Mouse (Mus musculus) embryonic facial prominence, embryonic 11.5 days (tissue): Measurements from ENCODE around the gene Olfr721-ps1. TPM values are rescaled to one million over a fixed set of nuclear protein-coding genes. Genes with fewer than 3 reads are reported as not detected.

Experiments
- ATAC-seq: fragments of 200-750 bp; cut with Nextera tagmentation; replicated peaks from 2 replicates; pipeline ENCODE4 v1.8.0; 2017; ENCODE audit warnings: low read depth; ENCODE audit not compliant: insufficient number of reproducible peaks, low FRiP score, low TSS enrichment
- DNase-seq: peaks from one replicate; pipeline ENCODE4 v3.0.0-alpha.2; 2015; ENCODE audit warnings: low spot score
- H3K27ac ChIP-seq: fragments of 300-500 bp; sonication (generic); replicated peaks from 2 replicates; pipeline ENCODE4 v1.5.1; 2014; ENCODE audit warnings: mild to moderate bottlenecking, low read depth, low read length, control low read depth
- H3K27me3 ChIP-seq: fragments of 300-500 bp; sonication (generic); 2 replicates; pipeline ENCODE4 v1.6.1; 2014; ENCODE audit warnings: mild to moderate bottlenecking, low read length, moderate library complexity, mixed read lengths; ENCODE audit not compliant: control insufficient read depth, insufficient read depth
- H3K36me3 ChIP-seq: fragments of 300-500 bp; sonication (generic); replicated peaks from 2 replicates; pipeline ENCODE4 v1.6.1; 2014; ENCODE audit warnings: low read depth, mild to moderate bottlenecking, low read length, moderate library complexity, mixed read lengths; ENCODE audit not compliant: control insufficient read depth, insufficient read depth
- H3K4me1 ChIP-seq: fragments of 300-500 bp; sonication (generic); 2 replicates; pipeline ENCODE4 v1.6.1; 2014; ENCODE audit warnings: low read length, mixed read lengths; ENCODE audit not compliant: control insufficient read depth, insufficient read depth
- H3K4me2 ChIP-seq: fragments of 300-500 bp; sonication (generic); 2 replicates; pipeline ENCODE4 v1.6.1; 2014; ENCODE audit warnings: low read depth, mild to moderate bottlenecking, control low read depth, low read length, moderate library complexity
- H3K4me3 ChIP-seq: fragments of 300-500 bp; sonication (generic); 2 replicates; pipeline ENCODE4 v1.5.1; 2014; ENCODE audit warnings: low read depth, low read length, control low read depth
- H3K9ac ChIP-seq: fragments of 300-500 bp; sonication (generic); replicated peaks from 2 replicates; pipeline ENCODE4 v1.6.1; 2014; ENCODE audit warnings: mild to moderate bottlenecking, control low read depth, low read length
- H3K9me3 ChIP-seq: fragments of 300-500 bp; sonication (generic); replicated peaks from 2 replicates; pipeline ENCODE4 v1.6.1; 2016; ENCODE audit warnings: mild to moderate bottlenecking, low read length, inconsistent platforms, mixed read lengths; ENCODE audit not compliant: control insufficient read depth
- WGBS: fragments of 180-500 bp; shearing (Covaris S2); extraction: QIAGEN DNeasy Blood & Tissue Kit; methylation state at CpG from one replicate; pipeline ENCODE4 v1.1.7; 2014; 5-methylcytosine and 5-hydroxymethylcytosine counted together
- polyA plus RNA-seq: library from polyadenylated mRNA; unstranded; fragments of >200 nt; fragmentation: Nextera tagmentation; extraction: Ambion mirVana; gene quantifications from 2 replicates; pipeline ENCODE4 v1.2.1, GENCODE M21; 2014

The Olfr721-ps1 gene
- polyA plus RNA-seq: not detected in 2 replicates

DNA sequence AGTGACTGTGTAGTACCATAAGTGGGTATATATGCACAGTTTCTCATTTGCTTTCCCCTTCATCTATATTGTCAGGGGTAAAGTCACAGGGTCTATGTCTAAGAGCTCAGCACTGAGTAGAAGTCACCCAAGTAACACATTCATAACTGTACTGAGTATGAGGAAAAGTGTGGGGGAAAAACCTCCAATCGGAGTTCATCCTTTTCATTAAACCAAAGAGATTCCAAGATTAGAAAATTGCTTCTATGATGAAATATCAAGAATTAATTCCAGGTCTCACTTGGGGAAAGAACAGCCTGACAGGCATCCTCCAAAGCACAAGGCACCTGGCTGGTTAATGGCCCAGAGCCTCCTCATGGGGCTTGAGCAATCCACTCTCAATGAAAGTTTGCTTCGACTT is at the start of gene Olfr721-ps1:
Olfr721-ps1 (plus strand) TSS at position 301 of the 400 bp plus-strand sequence.
- H3K36me3 ChIP-seq: no peaks in the 10 kb centered on the region
- H3K9me3 ChIP-seq: no peaks in the 10 kb centered on the region
- WGBS: 82% methylated on average over 2 of the region's 2 CpGs
- no peak for DNase-seq
- no peaks in the 10 kb centered on the region for H3K4me1 ChIP-seq
- ATAC-seq: no peak
- H3K4me3 ChIP-seq: no peak within 1 kb of the TSS
- no peaks in the 10 kb centered on the region for H3K27me3 ChIP-seq
- no peak within 1 kb of the TSS for H3K27ac ChIP-seq
- no peak within 1 kb of the TSS for H3K4me2 ChIP-seq
- no peak within 1 kb of the TSS for H3K9ac ChIP-seq

DNA sequence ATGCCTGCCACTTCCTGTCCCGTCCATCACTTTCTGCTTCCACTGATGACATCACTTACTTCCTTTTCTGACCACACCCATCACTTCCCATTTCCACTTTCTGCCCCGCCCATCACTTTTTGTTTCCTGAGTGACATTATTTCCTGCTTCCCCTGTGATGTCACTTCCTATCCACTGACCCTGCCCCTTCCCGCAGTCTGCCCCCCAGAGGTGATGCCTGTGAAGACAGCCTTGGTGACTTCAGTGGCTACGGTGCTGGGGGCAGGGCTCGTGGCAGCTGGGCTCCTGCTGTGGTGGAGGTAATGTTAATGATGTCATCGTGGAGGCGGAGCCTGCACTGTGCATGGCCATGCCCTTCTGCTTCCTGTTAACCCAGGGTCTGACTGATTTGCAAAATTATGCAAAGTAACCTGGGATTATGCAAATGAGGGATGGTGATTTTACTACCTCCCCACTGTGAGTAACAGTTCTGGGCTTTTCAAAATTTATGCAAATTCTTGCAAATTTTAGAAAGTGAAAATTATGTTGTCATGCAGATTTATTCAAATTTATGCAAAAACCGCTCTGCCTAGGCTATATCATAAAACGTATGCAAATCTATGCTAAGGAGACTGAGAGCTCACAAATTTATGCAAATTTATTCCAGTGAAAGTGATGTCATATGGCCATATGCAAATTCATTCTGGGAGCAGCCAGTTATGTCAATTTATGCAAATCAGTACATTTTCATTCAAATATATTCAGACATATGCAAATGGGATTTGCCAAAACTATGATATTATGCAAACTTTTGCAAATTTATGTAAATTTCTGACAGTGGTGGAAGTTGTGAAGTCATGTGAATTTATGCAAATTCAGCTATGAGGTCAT is 49.1 kb upstream of the Olfr721-ps1 start:
- WGBS: 97% methylated on average over 9 of the region's 9 CpGs
- DNase-seq (no peak), ATAC-seq (no peak)
- Histone ChIP-seq H3K9me3 (peaks cover 14% of the 10 kb centered on the region), H3K9ac (no peak overlapping the region), H3K4me3 (no peak overlapping the region), H3K36me3 (no peaks in the 10 kb centered on the region), H3K27ac (no peak overlapping the region), H3K4me2 (no peak overlapping the region), H3K4me1 (no peaks in the 10 kb centered on the region), H3K27me3 (no peaks in the 10 kb centered on the region)

DNA sequence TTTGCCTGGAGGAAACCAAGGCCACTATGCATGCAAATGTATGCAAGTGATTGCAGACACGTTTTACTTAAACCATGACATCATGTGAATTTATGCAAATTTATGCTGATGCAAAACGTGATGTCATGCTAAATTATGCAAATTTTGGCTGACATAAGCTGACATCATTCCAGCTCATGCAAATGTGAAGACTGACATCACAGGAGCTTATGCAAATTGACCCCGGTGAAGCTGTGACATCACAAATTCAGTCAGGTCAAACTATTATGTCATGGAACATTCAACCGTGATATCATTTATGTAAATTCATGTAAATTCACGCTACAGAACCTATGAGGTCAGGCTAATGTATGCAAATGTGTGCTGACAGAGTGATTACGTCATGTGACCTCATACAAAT is 48.5 kb upstream of the Olfr721-ps1 start:
- Histone ChIP-seq H3K4me3 (no peak overlapping the region), H3K27ac (no peak overlapping the region), H3K9me3 (peaks cover 11% of the 10 kb centered on the region), H3K4me1 (no peaks in the 10 kb centered on the region), H3K4me2 (no peak overlapping the region), H3K36me3 (no peaks in the 10 kb centered on the region), H3K27me3 (no peaks in the 10 kb centered on the region), H3K9ac (no peak overlapping the region)
- DNase-seq: peak; percentile 50
- ATAC-seq: no peak
- WGBS: 84% methylated on average over 6 of the region's 6 CpGs

DNA sequence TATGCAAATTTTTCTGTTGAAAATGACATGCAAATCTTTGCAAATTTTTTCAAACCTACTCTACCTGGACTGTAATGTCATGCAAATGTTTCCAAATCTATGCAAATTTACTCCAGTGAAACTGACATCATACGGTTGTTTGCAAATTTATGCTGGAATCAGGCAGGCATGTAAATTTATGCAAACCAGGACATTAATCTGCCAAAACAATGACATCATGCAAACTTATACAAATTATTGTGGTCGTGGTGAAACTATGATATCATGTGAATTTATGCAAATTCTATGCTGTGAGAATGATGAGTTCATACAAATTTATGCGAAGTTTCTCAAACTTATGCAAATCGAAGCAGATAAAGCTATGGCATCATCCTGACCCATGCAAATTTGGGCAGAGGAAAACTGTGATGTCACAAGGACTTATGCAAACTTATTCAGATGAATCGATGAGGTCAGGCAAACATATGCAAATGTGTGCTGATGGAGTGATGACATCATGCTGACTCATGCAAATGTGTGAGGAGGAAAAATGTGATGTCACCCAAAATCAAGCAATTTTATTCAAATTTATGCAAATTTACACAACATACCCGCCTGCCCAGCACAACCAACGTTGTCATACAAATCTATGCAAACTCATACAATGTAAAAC is 47.9 kb upstream of the Olfr721-ps1 start:
- ATAC-seq: no peak
- DNase-seq: peak; percentile 17
- no peak overlapping the region for H3K27ac ChIP-seq
- 93% methylated on average over 7 of the region's 7 CpGs for WGBS
- H3K4me2 ChIP-seq: no peak overlapping the region
- H3K9ac ChIP-seq: no peak overlapping the region
- no peak overlapping the region for H3K4me3 ChIP-seq
- no peaks in the 10 kb centered on the region for H3K4me1 ChIP-seq
- H3K9me3 ChIP-seq: peaks cover 7% of the 10 kb centered on the region
- no peaks in the 10 kb centered on the region for H3K36me3 ChIP-seq
- H3K27me3 ChIP-seq: no peaks in the 10 kb centered on the region

DNA sequence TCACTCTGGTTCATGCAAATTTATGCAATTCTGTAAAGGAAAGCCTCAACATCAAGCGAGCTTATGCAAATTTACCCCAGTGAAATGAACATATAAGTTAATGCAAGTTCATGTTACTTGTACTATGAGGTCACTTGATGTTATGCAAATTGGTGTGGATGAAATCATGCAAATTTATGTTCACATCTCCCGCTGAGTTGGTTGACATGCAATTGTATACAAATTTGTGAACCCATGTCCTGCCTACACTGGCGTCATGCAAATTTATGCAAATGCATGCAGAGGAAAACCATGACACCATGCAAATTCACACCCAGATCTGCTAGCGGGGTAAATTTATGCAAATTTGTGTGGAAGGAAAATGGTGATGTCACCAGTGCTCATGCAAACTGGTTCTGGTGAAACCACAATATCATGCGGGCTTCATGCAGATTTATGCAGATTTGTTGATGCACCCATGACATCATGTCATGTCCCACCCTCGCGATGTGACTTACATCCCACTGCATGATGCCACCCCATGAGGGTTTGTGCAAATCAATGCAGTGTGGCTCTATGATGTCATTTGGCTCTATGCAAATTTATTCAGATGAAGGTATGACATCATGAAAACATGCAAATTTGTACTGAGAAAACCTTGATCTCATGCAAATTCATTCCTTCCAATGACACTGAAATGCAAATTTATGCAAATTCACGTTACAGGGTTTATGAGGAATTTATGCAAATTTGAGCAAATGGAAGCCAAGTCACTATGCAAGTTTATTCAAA is 47.2 kb upstream of the Olfr721-ps1 start:
- no peaks in the 10 kb centered on the region for H3K4me1 ChIP-seq
- no peaks in the 10 kb centered on the region for H3K36me3 ChIP-seq
- H3K4me3 ChIP-seq: no peak overlapping the region
- peaks cover 7% of the 10 kb centered on the region for H3K9me3 ChIP-seq
- WGBS: 91% methylated on average over 8 of the region's 8 CpGs
- no peaks in the 10 kb centered on the region for H3K27me3 ChIP-seq
- no peak overlapping the region for H3K9ac ChIP-seq
- no peak overlapping the region for H3K27ac ChIP-seq
- H3K4me2 ChIP-seq: no peak overlapping the region
- no peak for ATAC-seq
- peak; percentile 10 for DNase-seq

DNA sequence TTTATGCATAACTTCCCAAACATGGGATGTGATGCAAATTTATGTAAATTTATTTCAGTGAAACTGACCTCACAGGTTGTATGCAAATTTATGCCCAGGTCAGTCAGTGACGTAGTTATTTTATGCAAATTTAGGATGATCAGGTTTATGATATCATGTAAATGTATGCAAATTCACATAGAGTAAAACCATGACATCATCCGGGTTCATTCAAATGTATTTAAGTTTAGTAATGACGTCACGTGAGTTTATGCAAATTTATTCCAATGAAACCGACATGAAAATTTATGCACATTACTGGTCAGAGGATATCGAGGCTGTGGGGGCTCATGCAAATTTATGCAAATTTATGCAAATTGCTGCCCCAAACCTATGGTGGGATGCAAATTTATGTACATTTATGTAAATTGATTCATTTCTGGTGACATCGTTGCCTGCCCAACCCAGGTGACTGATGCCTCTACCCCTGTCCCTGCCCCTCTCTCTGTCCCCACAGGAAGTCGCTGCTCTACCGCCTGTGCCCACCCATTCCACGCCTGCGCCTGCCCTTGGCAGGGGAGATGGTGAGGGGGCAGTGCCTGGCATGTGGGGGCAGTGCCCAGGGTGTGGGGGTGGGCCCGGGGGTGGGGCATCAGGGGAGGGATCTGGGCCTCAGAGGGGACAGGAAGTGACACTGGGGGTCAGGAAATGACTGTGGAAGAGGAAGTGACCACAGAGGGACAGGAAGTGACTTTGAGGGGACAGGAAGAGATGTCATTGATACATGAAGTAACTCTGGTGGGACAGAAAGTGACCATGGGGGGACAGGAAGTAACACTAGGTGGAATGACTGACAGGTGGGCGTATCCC is 46.4 kb upstream of the Olfr721-ps1 start:
- 94% methylated on average over 13 of the region's 13 CpGs for WGBS
- ATAC-seq: 0 out of 2 replicates have a peak, but pooled peaks have one; percentile 6
- Histone ChIP-seq H3K27ac (no peak overlapping the region), H3K27me3 (no peaks in the 10 kb centered on the region), H3K9me3 (peaks cover 1% of the 10 kb centered on the region), H3K4me2 (no peak overlapping the region), H3K4me1 (no peaks in the 10 kb centered on the region), H3K4me3 (no peak overlapping the region), H3K9ac (no peak overlapping the region), H3K36me3 (no peaks in the 10 kb centered on the region)
- no peak for DNase-seq

DNA sequence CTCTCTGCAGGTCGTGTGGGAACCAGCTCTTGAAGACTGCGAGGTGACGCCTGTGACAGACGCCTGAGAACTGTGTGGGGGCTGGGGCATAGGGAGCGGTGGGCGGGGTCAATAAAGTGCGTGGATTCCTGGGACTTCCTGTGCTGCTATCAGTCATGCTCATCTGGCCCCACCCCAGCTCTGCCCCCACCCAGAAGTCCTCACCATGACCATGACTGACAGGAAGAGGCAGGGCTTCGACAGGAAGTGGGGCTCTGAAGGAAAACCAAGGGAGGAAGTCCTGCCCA is 45.8 kb upstream of the Olfr721-ps1 start:
- Histone ChIP-seq H3K9ac (no peak overlapping the region), H3K4me1 (no peaks in the 10 kb centered on the region), H3K36me3 (no peaks in the 10 kb centered on the region), H3K27me3 (no peaks in the 10 kb centered on the region), H3K4me3 (no peak overlapping the region), H3K9me3 (no peaks in the 10 kb centered on the region; the same call in none of the 2 replicates), H3K27ac (no peak overlapping the region), H3K4me2 (no peak overlapping the region)
- DNase-seq: no peak
- 97% methylated on average over 8 of the region's 8 CpGs for WGBS
- ATAC-seq: 0 out of 2 replicates have a peak, but pooled peaks have one; percentile 13
